Mouse (Mus musculus) A20 (cell line): Measurements from ENCODE around the gene Ackr2.
A peak's percentile ranks its signal among the peaks of the same experiment; 100 is the strongest.

Source experiments
- DNase-seq: peaks from one replicate; pipeline ENCODE4 v3.0.0-alpha.2; 2011; ENCODE audit warnings: low read depth, low spot score

The Ackr2 gene

GRCm38 (mm10) chr9:121898245-121898644, at the start of gene Ackr2:
TSS of gene Ackr2 (plus strand) at chr9:121898355.
- DNase-seq: no peak

- DNase-seq: no peak
These were observed 43.9 kb upstream of the Ackr2 start for GRCm38 (mm10) chr9:121854246-121854645.

GRCm38 (mm10) chr9:121856649-121857416, 41.3 kb upstream of the Ackr2 start:
- no peak for DNase-seq

GRCm38 (mm10) chr9:121857474-121858152, 40.5 kb upstream of the Ackr2 start:
- peak; percentile 99 for DNase-seq

GRCm38 (mm10) chr9:121858153-121858488, 40.0 kb upstream of the Ackr2 start, which contains the start of gene Higd1a:
TSS of gene Higd1a (minus strand) at chr9:121858362.
- DNase-seq: no peak

GRCm38 (mm10) chr9:121859345-121859744, 38.8 kb upstream of the Ackr2 start:
- DNase-seq: no peak

- DNase-seq: no peak
These were observed 37.2 kb upstream of the Ackr2 start for GRCm38 (mm10) chr9:121860921-121861320.

GRCm38 (mm10) chr9:121864837-121865236, 33.3 kb upstream of the Ackr2 start:
- no peak for DNase-seq

GRCm38 (mm10) chr9:121865425-121866008, 32.6 kb upstream of the Ackr2 start:
- DNase-seq: no peak

- DNase-seq: no peak
These were observed 30.5 kb upstream of the Ackr2 start for GRCm38 (mm10) chr9:121867632-121868031.

GRCm38 (mm10) chr9:121868236-121868635, 29.9 kb upstream of the Ackr2 start:
- no peak for DNase-seq

- DNase-seq: no peak
These were observed 28.7 kb upstream of the Ackr2 start for GRCm38 (mm10) chr9:121869432-121869831.

- DNase-seq: no peak
These were observed 28.1 kb upstream of the Ackr2 start for GRCm38 (mm10) chr9:121869973-121870515.

- no peak for DNase-seq
These were observed 26.0 kb upstream of the Ackr2 start for GRCm38 (mm10) chr9:121872062-121872683.

GRCm38 (mm10) chr9:121873578-121873977, 24.6 kb upstream of the Ackr2 start:
- DNase-seq: no peak

GRCm38 (mm10) chr9:121877052-121877740, 21.0 kb upstream of the Ackr2 start:
- DNase-seq: peak; percentile 35

- peak; percentile 89 for DNase-seq
These were observed 17.3 kb upstream of the Ackr2 start for GRCm38 (mm10) chr9:121880840-121881239.

- peak; percentile 67 for DNase-seq
These were observed 16.9 kb upstream of the Ackr2 start for GRCm38 (mm10) chr9:121881301-121881700.

GRCm38 (mm10) chr9:121882015-121882457, 16.1 kb upstream of the Ackr2 start:
- DNase-seq: no peak

- DNase-seq: no peak
These were observed 8.2 kb upstream of the Ackr2 start for GRCm38 (mm10) chr9:121889927-121890440.

GRCm38 (mm10) chr9:121890441-121890941, 7.7 kb upstream of the Ackr2 start:
- DNase-seq: no peak
